Mouse (Mus musculus) kidney, embryonic 16.5 days (tissue): Measurements from ENCODE around the gene Gcfc2. TPM values are rescaled to one million over a fixed set of nuclear protein-coding genes. Genes with fewer than 3 reads are reported as not detected.

ENCODE experiments used
- ATAC-seq: fragments of 200-750 bp; cut with Nextera tagmentation; 2 replicates; pipeline ENCODE4 v1.8.0; 2017; ENCODE audit warnings: moderate TSS enrichment; ENCODE audit not compliant: low FRiP score, low TSS enrichment
- H3K27ac ChIP-seq: fragments of 300-500 bp; sonication (generic); 2 replicates; pipeline ENCODE4 v1.5.1; 2014; ENCODE audit warnings: low read length
- H3K27me3 ChIP-seq: fragments of 300-500 bp; sonication (generic); 2 replicates; pipeline ENCODE4 v1.6.1; 2014; ENCODE audit warnings: low read length, control low read depth, mixed read lengths; ENCODE audit not compliant: insufficient read depth
- H3K36me3 ChIP-seq: fragments of 300-500 bp; sonication (generic); 2 replicates; pipeline ENCODE4 v1.6.1; 2014; ENCODE audit warnings: low read length, control low read depth, mixed read lengths; ENCODE audit not compliant: insufficient read depth
- H3K4me1 ChIP-seq: fragments of 300-500 bp; sonication (generic); 2 replicates; pipeline ENCODE4 v1.6.1; 2014; ENCODE audit warnings: low read length, control low read depth, mixed read lengths; ENCODE audit not compliant: insufficient read depth
- H3K4me2 ChIP-seq: fragments of 300-500 bp; sonication (generic); replicated peaks from 2 replicates; pipeline ENCODE4 v1.6.1; 2014; ENCODE audit warnings: low read depth, low read length
- H3K4me3 ChIP-seq: fragments of 300-500 bp; sonication (generic); 2 replicates; pipeline ENCODE4 v1.5.1; 2014; ENCODE audit warnings: mild to moderate bottlenecking, low read length
- H3K9ac ChIP-seq: fragments of 300-500 bp; sonication (generic); replicated peaks from 2 replicates; pipeline ENCODE4 v1.6.1; 2014; ENCODE audit warnings: low read length
- H3K9me3 ChIP-seq: fragments of 300-500 bp; sonication (generic); 2 replicates; pipeline ENCODE4 v1.6.1; 2016; ENCODE audit warnings: low read length, control low read depth
- WGBS: fragments of 180-500 bp; shearing (Covaris S2); extraction: QIAGEN DNeasy Blood & Tissue Kit; methylation state at CpG from one replicate; pipeline ENCODE4 v1.1.7; 2014; 5-methylcytosine and 5-hydroxymethylcytosine counted together
- polyA plus RNA-seq: library from polyadenylated mRNA; unstranded; fragments of >200 nt; fragmentation: Nextera tagmentation; extraction: Ambion mirVana; gene quantifications from 2 replicates; pipeline ENCODE4 v1.2.1, GENCODE M21; 2015

Gcfc2 gene
- polyA plus RNA-seq: 10.1 and 11.0 TPM in 2 replicates

GRCm38 (mm10) chr6:81923523-81924142 is at the start of gene Gcfc2:
TSS of gene Gcfc2 (plus strand) at chr6:81923669.
- peak within 1 kb of the TSS; percentile 98 for H3K9ac ChIP-seq
- H3K27ac ChIP-seq: peak within 1 kb of the TSS; percentile 72
- WGBS: under 1% methylated on average over 53 of the region's 56 CpGs
- H3K4me1 ChIP-seq: peaks cover 11% of the 10 kb centered on the region
- H3K9me3 ChIP-seq: no peaks in the 10 kb centered on the region
- H3K4me2 ChIP-seq: peak within 1 kb of the TSS; percentile 59
- no peaks in the 10 kb centered on the region for H3K27me3 ChIP-seq
- H3K4me3 ChIP-seq: peak within 1 kb of the TSS; percentile 84
- peak; percentile 96 for ATAC-seq
- peaks cover 21% of the 10 kb centered on the region for H3K36me3 ChIP-seq

- Histone ChIP-seq H3K27me3 (no peaks in the 10 kb centered on the region), H3K9ac (no peak overlapping the region), H3K36me3 (no peaks in the 10 kb centered on the region), H3K9me3 (no peaks in the 10 kb centered on the region), H3K4me1 (no peaks in the 10 kb centered on the region), H3K27ac (no peak overlapping the region), H3K4me2 (no peak overlapping the region), H3K4me3 (no peak overlapping the region)
- WGBS: 47% methylated on average over 3 of the region's 3 CpGs
- no peak for ATAC-seq
These were observed 27.7 kb upstream of the Gcfc2 start for GRCm38 (mm10) chr6:81895678-81896230.

DNA sequence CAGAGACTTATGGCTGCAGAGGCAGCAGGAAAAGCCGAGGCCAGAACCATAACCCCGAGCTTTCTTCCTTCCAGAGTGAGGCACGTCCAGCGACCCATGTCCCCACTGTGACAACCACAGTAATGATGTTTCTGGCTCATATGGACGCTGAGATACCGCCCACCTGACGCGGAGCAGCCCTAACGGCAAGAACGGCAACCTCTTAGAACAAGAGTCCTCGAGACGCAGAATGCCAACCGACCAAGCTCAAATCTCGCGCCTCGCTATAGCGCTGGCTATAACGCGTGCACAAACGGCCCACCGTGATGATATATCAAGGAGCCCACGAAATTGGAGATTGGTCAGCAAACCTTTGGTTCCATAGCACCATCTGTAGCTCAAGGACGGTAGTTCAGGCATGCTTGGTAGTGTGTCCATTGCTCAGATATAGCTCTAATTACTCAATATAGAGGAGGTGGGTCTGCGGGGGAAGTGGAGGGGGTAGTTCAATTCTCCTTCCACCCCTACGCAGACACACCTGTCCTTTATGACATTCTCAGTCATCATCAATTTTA is 13.1 kb upstream of the Gcfc2 start:
- Histone ChIP-seq H3K27me3 (no peaks in the 10 kb centered on the region), H3K9me3 (no peaks in the 10 kb centered on the region), H3K4me1 (no peaks in the 10 kb centered on the region), H3K27ac (no peak overlapping the region), H3K4me2 (no peak overlapping the region), H3K9ac (no peak overlapping the region), H3K36me3 (no peaks in the 10 kb centered on the region), H3K4me3 (no peak overlapping the region)
- no peak for ATAC-seq
- 85% methylated on average over 25 of the region's 25 CpGs for WGBS

DNA sequence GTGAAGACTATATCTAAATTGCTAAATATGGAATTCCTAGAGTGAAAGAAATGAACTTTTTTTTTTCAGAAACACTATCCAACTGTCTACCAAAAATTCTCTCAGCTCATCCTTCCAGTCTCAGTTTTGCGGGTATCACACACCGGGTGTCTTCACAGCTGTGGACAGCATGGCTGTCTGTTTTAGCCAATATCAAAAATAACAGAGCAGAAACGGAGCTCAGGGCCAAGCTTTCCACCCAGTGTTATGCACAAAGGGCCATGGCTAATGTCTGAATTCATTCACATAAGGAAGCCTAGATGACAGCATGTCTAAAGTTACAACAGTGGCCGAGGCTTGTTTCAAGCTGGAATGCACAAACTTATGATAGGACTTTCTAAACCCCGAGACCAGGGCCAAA is 12.2 kb upstream of the Gcfc2 start:
- no peak for ATAC-seq
- no peaks in the 10 kb centered on the region for H3K4me1 ChIP-seq
- H3K4me3 ChIP-seq: no peak overlapping the region
- no peak overlapping the region for H3K4me2 ChIP-seq
- no peaks in the 10 kb centered on the region for H3K36me3 ChIP-seq
- WGBS: 87% methylated on average over 5 of the region's 5 CpGs
- no peak overlapping the region for H3K27ac ChIP-seq
- no peak overlapping the region for H3K9ac ChIP-seq
- no peaks in the 10 kb centered on the region for H3K9me3 ChIP-seq
- no peaks in the 10 kb centered on the region for H3K27me3 ChIP-seq

- Histone ChIP-seq H3K4me1 (no peaks in the 10 kb centered on the region), H3K36me3 (no peaks in the 10 kb centered on the region), H3K27me3 (no peaks in the 10 kb centered on the region), H3K27ac (no peak overlapping the region), H3K4me2 (no peak overlapping the region), H3K9me3 (no peaks in the 10 kb centered on the region), H3K9ac (no peak overlapping the region), H3K4me3 (no peak overlapping the region)
- ATAC-seq: peak; percentile 35; the same call in 1 of the 2 replicates
- 77% methylated on average over 4 of the region's 4 CpGs for WGBS
These were observed 11.8 kb upstream of the Gcfc2 start for GRCm38 (mm10) chr6:81911713-81912112.

DNA sequence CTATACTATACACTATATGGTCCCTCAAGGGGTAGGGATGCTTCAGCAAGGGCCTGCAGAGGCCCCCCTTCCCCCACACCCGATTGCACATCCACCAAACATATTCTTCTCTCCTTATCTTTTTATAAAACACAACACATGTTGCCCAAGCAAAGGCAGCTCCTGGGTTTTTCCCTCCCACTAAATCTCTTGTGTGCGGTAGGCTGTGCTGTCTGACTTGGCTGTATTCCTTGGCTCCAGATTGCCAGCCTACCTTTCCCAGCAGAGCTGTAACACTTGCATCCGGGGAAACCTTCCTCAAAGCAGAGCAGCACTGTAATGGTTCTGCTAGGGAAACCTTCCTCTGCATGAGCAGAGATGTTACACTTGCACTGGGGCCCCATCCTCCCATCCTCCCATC is 11.3 kb upstream of the Gcfc2 start:
- Histone ChIP-seq H3K9me3 (no peaks in the 10 kb centered on the region), H3K9ac (no peak overlapping the region), H3K4me3 (no peak overlapping the region), H3K27ac (no peak overlapping the region), H3K36me3 (no peaks in the 10 kb centered on the region), H3K4me2 (no peak overlapping the region), H3K27me3 (no peaks in the 10 kb centered on the region), H3K4me1 (no peaks in the 10 kb centered on the region)
- 77% methylated on average over 3 of the region's 3 CpGs for WGBS
- ATAC-seq: 0 out of 2 replicates have a peak, but pooled peaks have one; percentile 23

GRCm38 (mm10) chr6:81924304-81924703 is 835 bp downstream of the Gcfc2 start:
- peak overlapping the region; percentile 84 for H3K4me3 ChIP-seq
- ATAC-seq: 0 out of 2 replicates have a peak, but pooled peaks have one; percentile 18
- H3K9ac ChIP-seq: peak overlapping the region; percentile 98
- H3K4me1 ChIP-seq: peaks cover 11% of the 10 kb centered on the region
- 6% methylated on average over 5 of the region's 5 CpGs for WGBS
- H3K36me3 ChIP-seq: peaks cover 26% of the 10 kb centered on the region
- no peak overlapping the region for H3K27ac ChIP-seq
- no peaks in the 10 kb centered on the region for H3K27me3 ChIP-seq
- H3K4me2 ChIP-seq: peak overlapping the region; percentile 59
- no peaks in the 10 kb centered on the region for H3K9me3 ChIP-seq

GRCm38 (mm10) chr6:81929402-81929801 is 5.9 kb downstream of the Gcfc2 start:
- WGBS: 91% methylated on average over 4 of the region's 4 CpGs
- Histone ChIP-seq H3K9ac (no peak overlapping the region), H3K4me3 (no peak overlapping the region), H3K4me2 (no peak overlapping the region), H3K4me1 (peaks cover 8% of the 10 kb centered on the region), H3K36me3 (peaks cover 66% of the 10 kb centered on the region), H3K27me3 (no peaks in the 10 kb centered on the region), H3K9me3 (peaks cover 6% of the 10 kb centered on the region; the same call in 1 of the 2 replicates), H3K27ac (no peak overlapping the region)
- no peak for ATAC-seq

DNA sequence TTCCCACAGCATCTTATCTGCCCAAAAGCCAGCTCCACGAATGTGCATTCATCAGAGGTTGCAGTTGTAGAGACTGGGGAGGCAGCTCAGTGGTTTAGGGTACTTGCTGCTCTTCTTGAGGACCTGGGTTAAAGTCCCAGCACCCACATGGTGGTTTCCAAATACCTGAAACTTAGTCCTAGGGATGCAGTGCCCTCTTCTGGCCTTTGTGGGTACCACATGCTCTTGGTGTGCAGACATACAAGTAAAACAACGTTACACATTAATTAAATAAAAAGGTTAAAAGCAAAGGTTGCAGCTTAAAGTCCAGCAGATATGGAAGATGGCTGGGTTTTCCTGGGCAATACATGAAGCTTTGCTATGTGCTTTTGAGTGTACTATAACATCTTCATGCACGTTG is 9.8 kb downstream of the Gcfc2 start:
- Histone ChIP-seq H3K27ac (no peak overlapping the region), H3K4me3 (no peak overlapping the region), H3K27me3 (no peaks in the 10 kb centered on the region), H3K9ac (no peak overlapping the region), H3K4me2 (no peak overlapping the region), H3K36me3 (peaks cover 70% of the 10 kb centered on the region), H3K4me1 (no peaks in the 10 kb centered on the region), H3K9me3 (peaks cover 6% of the 10 kb centered on the region; the same call in 1 of the 2 replicates)
- 98% methylated on average over 3 of the region's 3 CpGs for WGBS
- no peak for ATAC-seq

- H3K36me3 ChIP-seq: peaks cover 54% of the 10 kb centered on the region
These were observed 18.2 kb downstream of the Gcfc2 start for GRCm38 (mm10) chr6:81941718-81942117.

More at GRCm38 (mm10) chr6:81941718-81942117, 18.2 kb downstream of the Gcfc2 start:
- H3K27ac ChIP-seq: no peak overlapping the region
- no peak overlapping the region for H3K9ac ChIP-seq
- 89% methylated on average over 5 of the region's 5 CpGs for WGBS
- no peaks in the 10 kb centered on the region for H3K4me1 ChIP-seq
- no peak for ATAC-seq
- H3K4me2 ChIP-seq: no peak overlapping the region
- no peaks in the 10 kb centered on the region for H3K9me3 ChIP-seq
- no peaks in the 10 kb centered on the region for H3K27me3 ChIP-seq
- H3K4me3 ChIP-seq: no peak overlapping the region
